Comparison of ENCODE assay signal across 12 mouse cellular contexts in the genomic region with DNA sequence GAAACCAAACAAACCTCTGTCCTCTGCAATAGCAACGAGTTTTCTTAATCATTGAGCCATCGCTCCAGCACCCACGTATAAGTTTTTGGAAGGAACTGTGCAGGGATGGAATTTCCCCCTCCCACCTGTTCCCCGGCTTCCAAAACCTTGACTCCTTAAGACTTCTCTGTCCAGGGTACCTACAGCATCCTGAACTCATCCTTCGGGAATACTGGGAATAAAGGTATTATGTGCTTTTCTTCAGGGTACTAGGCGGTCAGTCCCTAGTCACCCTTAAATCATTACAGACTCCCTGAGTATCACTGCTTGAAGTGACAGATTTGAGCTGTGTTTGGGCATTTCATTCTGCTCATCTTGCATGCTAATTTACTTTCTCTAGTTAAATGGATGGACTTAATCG. TPM values are rescaled to one million over a fixed set of nuclear protein-coding genes. Genes with fewer than 3 reads are reported as not detected.
DNase-seq lines count a peak whose midpoint lies in the region; ATAC-seq lines count a peak whose summit lies in the region.
"Had no signal": no experiment of that assay in that cellular context is flagged by ENCODE, and none has a peak within 500 bp of the region (broad histone marks: within the 10 kb centered on the region; RNA-seq: fewer than 3 reads in every experiment).

No protein-coding gene starts in this region.

- no peak for DNase-seq in kidney, adult 9 months
- no peak for DNase-seq in forebrain, embryonic 10.5 days (ENCODE audit: extremely low spot score, low spot score)
- no peak for DNase-seq in hindbrain, embryonic 14.5 days (ENCODE audit: low spot score)
- DNase-seq in frontal cortex, postnatal 25 days (ENCODE audit: low spot score in 2 of 2), result no peak
- DNase-seq in adrenal gland, adult (ENCODE audit: inconsistent age in 2 of 2, low spot score in 1 of 2), result no peak
- DNase-seq in gastrocnemius, adult 8-10 months (ENCODE audit: low spot score in 2 of 2), result no peak
- DNase-seq: right cerebral cortex, adult 18-20 months; thymus, adult 2 months had no signal

- H3K27ac ChIP-seq in kidney, embryonic 15.5 days, result no peak overlapping the region
- H3K27ac ChIP-seq in forebrain, embryonic 10.5 days, result peak overlapping the region; percentile 90
- peak overlapping the region; percentile 83; the same call in 1 of the 2 replicates for H3K27ac ChIP-seq in hindbrain, embryonic 14.5 days
- H3K27ac ChIP-seq in midbrain, embryonic 15.5 days, result peak overlapping the region; percentile 79
- H3K27ac ChIP-seq: macrophage had no signal

- 39% methylated on average over 7 of the region's 7 CpGs for WGBS in kidney, embryonic 15.5 days
- 44% methylated on average over 7 of the region's 7 CpGs for WGBS in forebrain, embryonic 10.5 days
- WGBS in hindbrain, embryonic 14.5 days, result 35% methylated on average over 7 of the region's 7 CpGs
- WGBS in midbrain, embryonic 15.5 days, result 25% methylated on average over 7 of the region's 7 CpGs

- ATAC-seq in kidney, embryonic 15.5 days (replicated peaks; ENCODE audit: low FRiP score), result no peak
- ATAC-seq in hindbrain, embryonic 14.5 days (ENCODE audit: low FRiP score), result no peak
- ATAC-seq in midbrain, embryonic 15.5 days (replicated peaks), result peak; percentile 51; the same call in 1 of the 2 replicates
- ATAC-seq: inflammation-experienced regulatory T-cells, adult 6 months had no signal

- H3K9me3 ChIP-seq in kidney, embryonic 15.5 days (replicated peaks), result no peaks in the 10 kb centered on the region
- peaks cover 3% of the 10 kb centered on the region; the same call in 1 of the 2 replicates for H3K9me3 ChIP-seq in forebrain, embryonic 10.5 days
- H3K9me3 ChIP-seq in hindbrain, embryonic 14.5 days (ENCODE audit: control insufficient read depth, low read length), result no peaks in the 10 kb centered on the region
- H3K9me3 ChIP-seq in midbrain, embryonic 15.5 days, result no peaks in the 10 kb centered on the region

- peaks cover 10% of the 10 kb centered on the region; the same call in 1 of the 2 replicates for H3K4me1 ChIP-seq in kidney, embryonic 15.5 days
- peaks cover 23% of the 10 kb centered on the region for H3K4me1 ChIP-seq in forebrain, embryonic 10.5 days
- H3K4me1 ChIP-seq in hindbrain, embryonic 14.5 days (replicated peaks; ENCODE audit: control insufficient read depth, insufficient read depth, low read length), result peaks cover 10% of the 10 kb centered on the region
- H3K4me1 ChIP-seq in midbrain, embryonic 15.5 days, result peaks cover 9% of the 10 kb centered on the region

- no peak overlapping the region for H3K9ac ChIP-seq in kidney, embryonic 15.5 days
- peak overlapping the region; percentile 82 for H3K9ac ChIP-seq in hindbrain, embryonic 14.5 days
- 0 out of 2 replicates have a peak overlapping the region, but pooled peaks have one; percentile 58 for H3K9ac ChIP-seq in midbrain, embryonic 15.5 days

- H3K4me3 ChIP-seq in kidney, embryonic 15.5 days (replicated peaks), result peak overlapping the region; percentile 61; the same call in 1 of the 2 replicates
- peak overlapping the region; percentile 57 for H3K4me3 ChIP-seq in forebrain, embryonic 10.5 days
- peak overlapping the region; percentile 49; the same call in 1 of the 2 replicates for H3K4me3 ChIP-seq in hindbrain, embryonic 14.5 days (replicated peaks; ENCODE audit: low read length)
- peak overlapping the region; percentile 42 for H3K4me3 ChIP-seq in midbrain, embryonic 15.5 days

- H3K27me3 ChIP-seq in kidney, embryonic 15.5 days, result no peaks in the 10 kb centered on the region
- H3K27me3 ChIP-seq in forebrain, embryonic 10.5 days (ENCODE audit: poor library complexity, severe bottlenecking), result no peaks in the 10 kb centered on the region
- no peaks in the 10 kb centered on the region for H3K27me3 ChIP-seq in hindbrain, embryonic 14.5 days (ENCODE audit: control insufficient read depth, insufficient read depth, low read length)
- H3K27me3 ChIP-seq in midbrain, embryonic 15.5 days (replicated peaks), result no peaks in the 10 kb centered on the region

- no peaks in the 10 kb centered on the region for H3K36me3 ChIP-seq in kidney, embryonic 15.5 days
- H3K36me3 ChIP-seq in forebrain, embryonic 10.5 days (replicated peaks), result 0 out of 2 replicates have a peak, but pooled peaks cover 2% of the 10 kb centered on the region
- no peaks in the 10 kb centered on the region for H3K36me3 ChIP-seq in hindbrain, embryonic 14.5 days (replicated peaks; ENCODE audit: control insufficient read depth, insufficient read depth)
- H3K36me3 ChIP-seq in midbrain, embryonic 15.5 days (replicated peaks), result no peaks in the 10 kb centered on the region

- H3K4me2 ChIP-seq in kidney, embryonic 15.5 days, result peak overlapping the region; percentile 93
- H3K4me2 ChIP-seq in hindbrain, embryonic 14.5 days (replicated peaks), result peak overlapping the region; percentile 88
- H3K4me2 ChIP-seq in midbrain, embryonic 15.5 days, result peak overlapping the region; percentile 57

RNA-seq across cellular contexts. Expression of a gene that starts 16.0 kb away (rescaled TPM):
- polyA plus RNA-seq in kidney, embryonic 15.5 days (2015; fragmentation: Nextera tagmentation; extraction: Ambion mirVana), result 6.7 and 7.2 TPM in 2 replicates
- polyA plus RNA-seq in forebrain, embryonic 10.5 days (2016; fragmentation: Nextera tagmentation; extraction: Ambion mirVana), result 17.9 and 19.4 TPM in 2 replicates
- 62.4 and 72.7 TPM in 2 replicates for polyA plus RNA-seq in hindbrain, embryonic 14.5 days (2014; fragmentation: Nextera tagmentation; extraction: Ambion mirVana)
- 55.3 and 58.4 TPM in 2 replicates for polyA plus RNA-seq in midbrain, embryonic 15.5 days (2015; fragmentation: Nextera tagmentation; extraction: Ambion mirVana)
- total RNA-seq in gastrocnemius, adult 8-10 months (2022), result 1 to 10 TPM; 1.0 to 2.0 (median 1.4) TPM

RNA-seq across cellular contexts. Expression of a gene that starts 22.5 kb away (rescaled TPM):
- polyA plus RNA-seq in kidney, embryonic 15.5 days (2015; fragmentation: Nextera tagmentation; extraction: Ambion mirVana), result 11.0 and 11.1 TPM in 2 replicates
- 19.7 and 20.6 TPM in 2 replicates for polyA plus RNA-seq in forebrain, embryonic 10.5 days (2016; fragmentation: Nextera tagmentation; extraction: Ambion mirVana)
- 13.5 and 14.4 TPM in 2 replicates for polyA plus RNA-seq in hindbrain, embryonic 14.5 days (2014; fragmentation: Nextera tagmentation; extraction: Ambion mirVana)
- polyA plus RNA-seq in midbrain, embryonic 15.5 days (2015; fragmentation: Nextera tagmentation; extraction: Ambion mirVana), result 9.3 and 10.2 TPM in 2 replicates
- total RNA-seq in gastrocnemius, adult 8-10 months (2022), result 10 to 100 TPM in 1 of 4 experiments, 1 to 10 TPM in 3; 7.8 to 10.7 (median 8.2) TPM
